In the genomic region with DNA sequence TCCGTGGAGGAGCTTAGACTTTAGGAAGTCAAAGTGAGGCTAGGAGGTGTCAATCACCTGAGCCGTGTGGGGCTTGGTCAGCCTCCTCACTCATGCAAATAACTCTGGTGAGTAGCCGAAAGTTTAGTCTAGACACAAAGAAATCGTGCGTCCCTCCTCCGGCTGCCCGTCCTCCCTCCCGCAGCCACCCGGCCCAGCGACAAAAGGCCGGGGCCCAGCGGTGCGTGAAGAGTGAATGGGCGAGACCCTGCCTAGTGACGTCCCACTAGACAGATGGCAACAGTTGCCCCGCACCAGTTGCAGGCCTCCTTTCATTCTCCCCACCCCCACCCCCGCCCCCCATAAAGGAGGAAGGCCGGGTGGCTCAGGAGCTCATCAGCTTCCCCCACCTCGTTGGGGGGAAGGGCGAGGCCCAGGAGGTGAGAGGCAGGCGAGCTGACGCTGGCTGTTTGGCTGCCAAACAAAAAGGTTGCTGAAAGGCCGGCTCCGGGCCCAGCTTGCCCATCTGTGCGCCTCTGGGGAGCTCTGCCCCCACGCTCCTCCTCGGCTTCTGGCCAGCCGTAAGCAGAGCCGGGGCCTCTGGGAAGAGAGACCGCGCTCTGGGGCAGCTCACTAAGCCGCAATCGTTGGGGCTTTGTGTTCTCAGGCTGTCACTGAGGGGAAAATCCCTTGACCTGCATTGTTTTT, we compare ENCODE assay signal across 8 mouse cellular contexts. TPM values are rescaled to one million over a fixed set of nuclear protein-coding genes. Genes with fewer than 3 reads are reported as not detected.
A peak's percentile ranks its signal among the peaks of the same experiment; 100 is the strongest.
DNase-seq lines count a peak whose midpoint lies in the region; ATAC-seq and TF ChIP-seq lines count a peak whose summit lies in the region.

No protein-coding gene starts in this region.

- H3K9me3 ChIP-seq in embryonic facial prominence, embryonic 12.5 days = no peaks in the 10 kb centered on the region
- no peaks in the 10 kb centered on the region for H3K9me3 ChIP-seq in heart, embryonic 16.5 days (replicated peaks; ENCODE audit: control insufficient read depth, low read length)
- no peaks in the 10 kb centered on the region for H3K9me3 ChIP-seq in lung, embryonic 14.5 days (ENCODE audit: low read depth, low read length)

- peak; percentile 43 for ATAC-seq in embryonic facial prominence, embryonic 12.5 days (ENCODE audit: insufficient number of reproducible peaks, insufficient read depth, low FRiP score, low TSS enrichment)
- ATAC-seq in heart, embryonic 16.5 days (replicated peaks; ENCODE audit: extremely low read depth, insufficient read depth, low FRiP score) = peak; percentile 7; the same call in 1 of the 2 replicates
- ATAC-seq in lung, embryonic 14.5 days (ENCODE audit: insufficient read depth) = peak; percentile 42
- ATAC-seq in neutrophil, adult 5-6 weeks (ENCODE audit: extremely low read depth, insufficient number of reproducible peaks, low FRiP score, poor library complexity, severe bottlenecking) = peak; percentile 42

- H3K27me3 ChIP-seq in embryonic facial prominence, embryonic 12.5 days = no peaks in the 10 kb centered on the region
- no peaks in the 10 kb centered on the region for H3K27me3 ChIP-seq in heart, embryonic 16.5 days (ENCODE audit: control insufficient read depth, insufficient read depth, low read length)
- H3K27me3 ChIP-seq in lung, embryonic 14.5 days (ENCODE audit: insufficient read depth, low read length) = no peaks in the 10 kb centered on the region

- TF ChIP-seq CTCF in left cerebral cortex, adult 2 months (IDR thresholded peaks at IDR 0.05) = no peak
- TF ChIP-seq CTCF in lung, embryonic 14.5 days (IDR thresholded peaks at IDR 0.05; ENCODE audit: low read depth) = no peak

- peak overlapping the region; percentile 79 for H3K27ac ChIP-seq in left cerebral cortex, adult 2 months
- H3K27ac ChIP-seq in embryonic facial prominence, embryonic 12.5 days = peak overlapping the region; percentile 95
- peak overlapping the region; percentile 99 for H3K27ac ChIP-seq in heart, embryonic 16.5 days (ENCODE audit: low read length)
- peak overlapping the region; percentile 99 for H3K27ac ChIP-seq in lung, embryonic 14.5 days (ENCODE audit: low read depth)

- peak; percentile 58 to 60 for DNase-seq in left cerebral cortex, adult 2 months (ENCODE audit: extremely low spot score in 1 of 2, low spot score in 2 of 2)
- DNase-seq in left cerebral cortex, adult 9 months (ENCODE audit: low spot score in 2 of 2) = no peak
- peak; percentile 73 for DNase-seq in kidney, postnatal 14 days
- DNase-seq in lung, embryonic 14.5 days = peak; percentile 88
- peak; percentile 76 to 82 for DNase-seq in thymus, adult 18-20 months

- no peaks in the 10 kb centered on the region for H3K36me3 ChIP-seq in embryonic facial prominence, embryonic 12.5 days
- no peaks in the 10 kb centered on the region for H3K36me3 ChIP-seq in heart, embryonic 16.5 days (ENCODE audit: control insufficient read depth, insufficient read depth)
- no peaks in the 10 kb centered on the region for H3K36me3 ChIP-seq in lung, embryonic 14.5 days (ENCODE audit: insufficient read depth)

- H3K4me1 ChIP-seq in embryonic facial prominence, embryonic 12.5 days = peaks cover 77% of the 10 kb centered on the region
- peaks cover 63% of the 10 kb centered on the region for H3K4me1 ChIP-seq in heart, embryonic 16.5 days (ENCODE audit: control insufficient read depth, insufficient read depth, low read length)
- peaks cover 72% of the 10 kb centered on the region for H3K4me1 ChIP-seq in lung, embryonic 14.5 days (ENCODE audit: insufficient read depth)

- intact Hi-C loops in left cerebral cortex, adult 2 months (cut with DNase I) = loop anchor here (1.0 kb wide), 1 partner anchor 15 kb away; no protein-coding TSS in a partner anchor

- H3K4me3 ChIP-seq in left cerebral cortex, adult 2 months = 0 out of 2 replicates have a peak overlapping the region, but pooled peaks have one; percentile 1
- no peak overlapping the region; the same call in 1 of the 2 replicates for H3K4me3 ChIP-seq in embryonic facial prominence, embryonic 12.5 days
- H3K4me3 ChIP-seq in heart, embryonic 16.5 days (ENCODE audit: low read length) = peak overlapping the region; percentile 35
- H3K4me3 ChIP-seq in lung, embryonic 14.5 days (ENCODE audit: low read depth, low read length) = 0 out of 2 replicates have a peak overlapping the region, but pooled peaks have one; percentile 9

- peak overlapping the region; percentile 41 for H3K4me2 ChIP-seq in embryonic facial prominence, embryonic 12.5 days (replicated peaks)
- H3K4me2 ChIP-seq in heart, embryonic 16.5 days (ENCODE audit: low read depth, low read length) = peak overlapping the region; percentile 61
- H3K4me2 ChIP-seq in lung, embryonic 14.5 days = peak overlapping the region; percentile 64

- peak overlapping the region; percentile 40; the same call in 1 of the 2 replicates for H3K9ac ChIP-seq in embryonic facial prominence, embryonic 12.5 days
- peak overlapping the region; percentile 79 for H3K9ac ChIP-seq in heart, embryonic 16.5 days (ENCODE audit: low read length)
- H3K9ac ChIP-seq in lung, embryonic 14.5 days = peak overlapping the region; percentile 35

- WGBS in embryonic facial prominence, embryonic 12.5 days = 1% methylated on average over 33 of the region's 33 CpGs
- 3% methylated on average over 33 of the region's 33 CpGs for WGBS in heart, embryonic 16.5 days
- under 1% methylated on average over 33 of the region's 33 CpGs for WGBS in lung, embryonic 14.5 days

RNA-seq across cellular contexts. Expression of gene Btg2, which starts 15.7 kb away (rescaled TPM):
- total RNA-seq in left cerebral cortex, adult 2 months (2021) = 10 to 100 TPM; 26.2 to 28.3 TPM
- 34.2 and 37.5 TPM in 2 replicates for polyA plus RNA-seq in embryonic facial prominence, embryonic 12.5 days (2016; fragmentation: Nextera tagmentation; extraction: Ambion mirVana)
- polyA plus RNA-seq in heart, embryonic 16.5 days (2015; fragmentation: Nextera tagmentation; extraction: Ambion mirVana) = 49.5 and 50.9 TPM in 2 replicates
- polyA plus RNA-seq in lung, embryonic 14.5 days (2014; fragmentation: Nextera tagmentation; extraction: Ambion mirVana) = 77.2 and 81.0 TPM in 2 replicates
- 605 and 631 TPM in 2 replicates for total RNA-seq in neutrophil, adult 5-6 weeks (2017)

RNA-seq across cellular contexts. Expression of gene Fmod, which starts 26.2 kb away (rescaled TPM):
- total RNA-seq in left cerebral cortex, adult 2 months (2021) = 10 to 100 TPM; 15.8 to 23.8 TPM
- polyA plus RNA-seq in embryonic facial prominence, embryonic 12.5 days (2016; fragmentation: Nextera tagmentation; extraction: Ambion mirVana) = 6.2 and 7.2 TPM in 2 replicates
- 23.6 and 29.5 TPM in 2 replicates for polyA plus RNA-seq in heart, embryonic 16.5 days (2015; fragmentation: Nextera tagmentation; extraction: Ambion mirVana)
- polyA plus RNA-seq in lung, embryonic 14.5 days (2014; fragmentation: Nextera tagmentation; extraction: Ambion mirVana) = 173 and 174 TPM in 2 replicates
- not detected in 2 replicates for total RNA-seq in neutrophil, adult 5-6 weeks (2017)

RNA-seq across cellular contexts. Expression of gene Chit1, which starts 47.8 kb away (rescaled TPM):
- not detected for total RNA-seq in left cerebral cortex, adult 2 months (2021)
- not detected in 2 replicates for polyA plus RNA-seq in embryonic facial prominence, embryonic 12.5 days (2016; fragmentation: Nextera tagmentation; extraction: Ambion mirVana)
- 0.31 and 0.46 TPM in 2 replicates for polyA plus RNA-seq in heart, embryonic 16.5 days (2015; fragmentation: Nextera tagmentation; extraction: Ambion mirVana)
- polyA plus RNA-seq in lung, embryonic 14.5 days (2014; fragmentation: Nextera tagmentation; extraction: Ambion mirVana) = not detected in 2 replicates
- total RNA-seq in neutrophil, adult 5-6 weeks (2017) = 0.35 TPM in 1 of 2 replicates, not detected in the other

Comparison
In these comparisons a context has a peak if more than half of its experiments do, and no peak if none do; other contexts are left out.
1. DNase-seq: peak in left cerebral cortex, adult 2 months (2 of 2), kidney, postnatal 14 days (single experiment), lung, embryonic 14.5 days (single experiment) and thymus, adult 18-20 months (2 of 2); none in left cerebral cortex, adult 9 months (0 of 2).
2. Peak in every context shown above with its lines, with median percentiles within 50 percentile points of each other: H3K27ac ChIP-seq, ATAC-seq, H3K4me2 ChIP-seq and H3K9ac ChIP-seq.